Mouse (Mus musculus): ENCODE measurements around the gene Cblb. TPM values are rescaled to one million over a fixed set of nuclear protein-coding genes. Genes with fewer than 3 reads are reported as not detected.
A peak's percentile ranks its signal among the peaks of the same experiment; 100 is the strongest.

Gene Cblb
- 10 to 100 TPM; 18.0 to 18.7 TPM for total RNA-seq (2021)

DNA sequence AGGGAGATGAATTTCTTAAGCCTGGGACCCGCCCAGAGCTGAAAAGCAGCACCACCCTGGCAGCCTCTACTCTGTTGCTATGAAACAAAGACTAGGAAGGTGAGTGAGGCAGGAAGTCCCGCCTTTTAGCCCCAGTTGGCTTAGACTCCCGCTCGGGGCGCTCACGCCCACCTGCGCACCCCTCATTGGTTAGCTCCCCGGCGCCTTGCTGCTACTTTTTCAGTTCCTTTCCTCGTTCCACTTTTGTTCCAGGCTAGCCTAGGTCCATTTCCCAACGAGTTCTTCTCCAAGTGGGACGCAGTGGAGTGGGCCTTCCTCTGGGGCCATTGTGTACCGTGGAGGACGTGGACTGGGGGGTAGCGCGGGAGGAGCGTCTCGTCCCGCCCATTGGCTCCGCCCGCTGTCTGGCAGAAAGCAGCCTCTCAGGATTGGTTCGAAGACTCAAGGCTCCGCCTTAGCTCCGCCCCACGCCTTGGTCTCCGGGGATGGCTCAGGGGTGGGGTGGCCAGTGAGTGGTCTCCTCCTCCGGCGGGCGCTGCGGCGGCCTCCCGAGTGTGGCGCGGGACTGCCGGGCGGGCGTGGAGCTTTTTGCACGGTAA is at the start of gene Cblb:
TSS of gene Cblb (plus strand) at position 135 of the 599 bp plus-strand sequence.
- intact Hi-C loops (cut with DNase I) = loop anchor here (2.0 to 10.0 kb wide), 4 partner anchors 41 to 716 kb away; no protein-coding TSS in a partner anchor
- peak; percentile 99 to 100 for DNase-seq

DNA sequence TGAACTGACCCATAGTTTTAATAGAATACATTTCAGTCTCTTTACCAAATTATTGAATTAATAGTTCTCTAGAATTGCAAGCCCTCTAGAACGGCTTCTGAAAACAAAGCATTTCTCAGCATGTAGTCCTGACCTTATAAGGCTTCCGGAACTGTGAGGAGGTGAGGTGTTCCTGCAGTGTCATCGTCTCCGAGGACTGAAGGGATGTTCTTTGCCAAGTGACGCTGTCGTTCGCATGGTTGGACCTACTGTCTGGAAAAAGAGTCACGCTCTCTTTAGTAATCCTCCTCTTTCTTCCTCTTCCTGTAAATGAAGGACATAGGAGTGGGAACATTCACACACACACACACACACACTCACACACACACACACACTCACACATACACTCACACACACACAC is 45.6 kb upstream of the Cblb start:
- peak; percentile 33 to 52 for DNase-seq
- intact Hi-C loops (cut with DNase I) = loop anchor here (2.0 kb wide), 1 partner anchor 45 kb away; the partner anchor contains the start of gene Cblb

DNA sequence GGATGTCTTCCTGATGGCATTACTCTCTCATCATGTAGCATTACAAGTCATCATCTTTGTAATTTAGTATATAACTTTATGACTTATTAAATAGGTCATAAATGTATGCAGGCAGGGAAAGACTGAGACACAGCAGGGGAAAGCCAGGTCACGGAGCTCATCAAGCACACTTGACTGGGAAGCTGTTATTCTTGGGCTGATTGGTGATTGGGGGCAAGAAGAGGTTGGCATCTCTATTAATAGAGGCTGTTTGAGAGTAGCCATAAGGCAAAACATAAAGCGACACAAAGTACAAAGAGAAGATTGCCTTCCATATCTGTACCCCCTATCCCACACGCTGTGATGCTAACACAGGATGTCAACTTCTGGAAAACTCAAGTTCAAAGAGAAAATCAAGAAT is 44.8 kb upstream of the Cblb start:
- intact Hi-C loops (cut with DNase I) = no loop called here
- DNase-seq = no peak

DNA sequence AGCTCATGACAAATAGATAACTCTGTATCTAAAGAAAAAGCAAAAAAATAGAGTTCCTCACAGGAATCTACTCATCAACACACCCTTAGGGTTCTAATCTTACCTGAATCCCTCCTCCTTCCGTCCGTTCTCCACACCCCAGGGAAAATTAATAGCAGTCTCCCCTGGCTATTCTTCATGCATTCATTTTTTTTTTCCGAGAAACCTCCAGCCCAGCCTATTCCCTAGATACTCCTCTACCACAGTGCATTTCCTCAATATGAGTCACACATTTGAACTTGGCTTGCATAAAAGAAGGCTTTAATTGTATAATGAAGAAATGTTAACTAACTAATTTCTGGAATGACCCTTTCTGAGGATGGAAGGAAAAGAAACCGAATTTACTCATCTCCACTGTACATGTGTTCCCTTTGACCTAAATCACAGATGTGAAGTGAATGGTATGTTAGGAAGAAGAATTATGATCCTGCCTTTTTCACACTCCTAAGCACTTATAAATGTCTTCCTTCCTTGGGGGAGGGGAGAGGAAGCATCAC is 43.9 kb upstream of the Cblb start:
- DNase-seq = no peak

DNA sequence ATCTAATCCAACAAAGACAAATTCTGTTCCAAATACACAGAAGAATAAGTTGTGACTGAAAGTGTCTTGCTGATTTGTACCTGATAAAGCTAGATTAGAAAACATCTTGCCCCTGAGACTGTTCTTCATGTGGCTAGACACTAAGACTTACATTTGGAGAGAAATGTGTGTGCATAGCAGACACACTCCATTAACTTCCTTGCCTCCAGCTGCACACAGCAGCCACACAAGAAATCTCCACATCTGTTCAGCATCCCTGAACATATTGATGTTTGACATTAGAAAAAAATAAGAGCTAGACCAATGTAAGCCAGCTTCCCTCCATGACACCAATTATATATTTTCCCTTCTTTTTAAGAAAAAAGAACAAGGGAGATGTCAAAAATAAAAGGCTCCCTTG is 43.0 kb upstream of the Cblb start:
- intact Hi-C loops (cut with DNase I) = no loop called here
- no peak for DNase-seq

More for the DNA sequence above, 43.9 kb upstream of the Cblb start:
- intact Hi-C loops (cut with DNase I) = no loop called here

DNA sequence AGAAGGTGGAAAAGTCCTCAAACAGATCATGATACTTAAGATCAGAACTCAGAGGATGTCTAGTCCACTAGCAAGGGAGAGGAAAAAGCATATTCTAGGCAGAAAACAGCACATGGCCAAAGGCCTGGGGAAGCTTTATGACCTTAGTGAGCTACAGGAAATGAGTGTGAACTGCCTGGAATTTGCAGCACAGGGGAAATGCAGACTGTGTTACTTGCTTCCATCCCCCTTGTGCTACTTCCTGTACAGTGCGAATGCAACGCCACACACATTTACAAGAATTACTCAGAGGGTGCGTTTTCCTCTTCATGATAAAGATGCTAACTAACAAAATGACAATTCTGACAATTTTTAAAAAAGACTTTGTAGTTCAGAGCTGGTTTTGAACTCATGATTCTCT is 41.8 kb upstream of the Cblb start:
- DNase-seq = no peak
- intact Hi-C loops (cut with DNase I) = no loop called here

DNA sequence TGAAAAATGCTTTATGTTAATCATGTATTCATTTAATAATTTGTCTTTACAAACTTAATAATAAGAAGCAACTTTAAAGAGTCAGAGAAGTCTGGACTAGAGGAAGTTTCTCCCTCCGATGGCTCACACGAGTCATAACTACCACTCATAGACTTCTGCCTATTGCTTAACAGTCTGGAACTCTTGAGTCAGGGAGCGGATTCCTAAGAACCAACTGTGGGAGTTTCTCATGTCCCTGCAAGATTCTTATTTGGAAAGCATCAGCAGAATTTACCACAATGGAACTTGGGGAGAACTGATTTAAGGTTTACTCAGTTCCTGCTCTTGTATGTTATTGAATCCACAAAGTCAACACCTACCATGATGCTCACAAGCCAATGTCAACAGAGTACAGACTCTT is 31.0 kb upstream of the Cblb start:
- DNase-seq = no peak
- intact Hi-C loops (cut with DNase I) = no loop called here

DNA sequence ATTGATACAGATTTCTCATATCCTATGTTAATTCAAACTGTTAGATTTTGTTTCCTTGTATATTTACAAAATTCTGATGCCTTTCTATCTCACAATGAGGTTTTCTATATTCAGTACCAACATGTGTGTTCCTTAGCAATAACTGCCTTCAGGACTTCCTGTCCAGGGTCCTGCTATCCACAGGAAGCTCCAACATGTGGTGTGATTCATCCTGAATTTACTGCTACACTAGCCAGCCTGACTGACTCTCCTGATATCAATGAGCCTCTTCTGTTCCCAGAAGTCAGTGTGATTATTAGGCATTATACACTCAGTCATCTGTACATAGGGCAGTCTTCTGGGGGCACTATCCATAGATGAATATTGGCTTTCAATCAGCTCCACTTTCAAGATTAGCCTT is 30.2 kb upstream of the Cblb start:
- intact Hi-C loops (cut with DNase I) = no loop called here
- no peak for DNase-seq

DNA sequence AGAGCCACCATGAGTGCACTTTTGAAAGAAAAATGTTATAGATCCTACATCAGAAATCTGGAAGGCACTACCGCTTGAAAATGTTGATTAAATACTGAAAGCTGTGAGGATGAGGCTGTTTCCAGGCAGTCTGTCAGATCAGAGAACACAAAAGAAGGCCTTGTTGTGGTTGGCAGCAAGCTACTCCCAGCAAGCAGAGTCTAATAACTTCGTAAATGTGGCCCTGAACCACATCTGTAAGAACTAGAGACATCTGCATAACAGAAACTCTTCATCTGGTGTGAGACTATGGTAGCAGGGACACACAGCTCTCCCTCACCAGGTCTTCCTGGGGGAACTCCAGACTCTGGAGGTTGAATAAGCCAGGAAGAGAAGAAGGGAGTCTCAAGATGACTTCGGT is 24.0 kb upstream of the Cblb start:
- intact Hi-C loops (cut with DNase I) = no loop called here
- no peak for DNase-seq

DNA sequence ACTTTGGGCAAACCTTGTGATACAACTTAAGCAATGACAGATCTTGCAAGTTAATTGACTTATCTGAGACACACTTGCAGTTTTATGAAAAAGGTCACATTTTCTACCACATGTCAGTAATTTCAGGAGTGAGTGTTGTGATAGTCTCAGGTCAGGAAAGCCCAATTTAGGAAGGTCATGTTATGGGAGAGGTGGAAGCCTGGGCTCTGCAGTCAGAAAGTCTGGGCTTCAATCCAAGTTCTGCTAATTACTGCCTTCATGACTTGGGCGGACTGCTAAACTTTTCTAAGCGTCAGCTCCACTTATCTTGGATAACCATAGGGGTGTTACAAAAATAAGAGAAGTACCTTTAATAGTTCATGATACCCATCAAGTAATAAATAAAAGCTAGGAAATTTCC is 22.6 kb upstream of the Cblb start:
- DNase-seq = peak; percentile 54 to 62
- intact Hi-C loops (cut with DNase I) = no loop called here

DNA sequence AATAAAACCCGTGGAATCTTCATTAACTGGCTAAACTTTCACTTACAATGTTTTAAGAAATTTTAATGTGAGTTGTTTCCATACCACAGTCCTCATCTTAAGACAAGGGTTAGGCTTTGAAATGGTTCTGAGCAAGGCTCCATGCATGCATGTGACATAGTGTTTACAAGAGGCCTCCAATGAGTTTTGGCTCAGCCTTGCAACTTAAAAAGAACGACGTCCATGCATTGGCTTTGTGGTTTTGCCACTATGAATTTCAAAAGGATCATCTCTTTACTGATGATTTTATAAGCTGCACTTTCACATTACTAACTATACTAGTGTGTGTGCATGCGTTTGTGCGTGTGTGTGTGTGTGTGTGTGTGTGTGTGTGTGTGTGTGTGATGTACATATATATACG is 21.6 kb upstream of the Cblb start:
- no peak for DNase-seq
- intact Hi-C loops (cut with DNase I) = no loop called here

DNA sequence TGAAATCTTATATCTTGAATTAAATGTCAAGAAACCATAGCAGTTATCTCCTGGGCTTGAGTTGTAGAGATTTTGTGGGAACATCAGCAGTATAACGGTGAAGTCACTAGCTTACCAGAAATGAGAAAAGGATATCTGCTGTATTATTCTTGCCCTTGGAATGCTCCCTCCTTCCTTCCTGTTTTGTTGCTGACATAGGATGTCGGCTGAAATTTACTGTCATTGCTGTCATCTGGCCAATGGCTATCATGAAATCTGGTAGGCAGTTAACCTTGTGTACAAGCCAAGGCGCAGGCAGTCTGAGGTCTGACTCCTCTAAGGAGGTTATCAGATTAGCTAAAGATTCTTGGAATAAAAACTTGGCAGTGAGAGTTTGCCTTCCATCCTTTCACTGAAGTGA is 18.0 kb upstream of the Cblb start:
- intact Hi-C loops (cut with DNase I) = no loop called here
- no peak for DNase-seq

DNA sequence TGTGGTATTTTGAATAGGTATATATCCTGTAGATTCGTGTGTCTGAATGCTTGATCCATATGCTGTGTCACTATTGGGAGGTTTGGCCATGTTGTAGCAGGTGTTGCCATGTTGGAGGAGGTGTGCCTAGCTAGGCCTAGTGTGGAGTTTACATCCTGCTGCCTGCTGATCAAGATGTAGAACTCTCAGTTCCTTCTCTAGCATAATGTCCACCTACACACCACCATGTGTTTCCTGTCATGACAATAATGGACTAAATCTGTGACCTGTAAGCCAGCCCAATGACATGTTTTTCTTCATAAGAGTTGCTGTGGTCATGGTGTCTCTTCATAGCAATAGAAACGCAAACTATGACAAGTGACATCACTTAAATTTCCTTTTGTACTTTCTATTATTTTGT is 17.2 kb upstream of the Cblb start:
- intact Hi-C loops (cut with DNase I) = no loop called here
- DNase-seq = no peak

DNA sequence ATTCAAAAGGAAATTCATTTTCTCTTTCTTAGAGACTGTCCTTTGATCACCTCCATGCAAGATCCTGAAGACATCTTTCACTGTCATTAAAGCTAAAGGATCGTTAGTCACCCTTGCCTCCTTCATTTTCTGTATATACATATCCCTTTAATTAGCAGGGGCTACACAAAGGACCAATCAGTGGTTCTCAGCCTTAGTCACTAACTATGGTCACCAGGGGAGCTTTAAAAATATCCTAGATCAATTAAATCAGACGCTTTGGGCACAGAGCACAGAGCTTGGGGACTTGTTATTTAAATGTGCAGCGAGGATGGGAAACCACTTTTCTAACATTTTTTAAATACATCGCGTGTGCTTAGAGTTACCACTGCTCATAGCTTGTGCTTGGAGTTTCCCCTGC is 7.6 kb upstream of the Cblb start:
- DNase-seq = no peak
- intact Hi-C loops (cut with DNase I) = no loop called here

DNA sequence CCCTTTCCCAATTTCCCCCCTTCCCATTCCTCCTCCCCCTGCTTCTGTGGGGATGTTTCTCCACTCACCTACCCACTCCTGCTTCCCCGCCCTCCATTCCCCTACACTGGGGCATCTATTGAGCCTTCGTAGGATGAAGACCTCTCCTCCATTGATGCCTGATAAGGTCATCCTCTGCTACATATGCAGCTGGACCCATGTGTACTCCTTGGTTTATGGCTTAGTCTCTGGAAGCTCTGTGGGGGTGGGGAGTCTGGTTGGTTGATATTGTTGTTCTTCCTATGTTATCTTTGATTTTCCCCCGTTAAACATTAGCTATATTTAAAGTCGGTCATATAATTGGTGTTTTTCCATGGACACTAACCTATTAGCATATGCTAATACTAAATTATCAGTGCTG is 3.7 kb upstream of the Cblb start:
- no peak for DNase-seq
- intact Hi-C loops (cut with DNase I) = no loop called here

DNA sequence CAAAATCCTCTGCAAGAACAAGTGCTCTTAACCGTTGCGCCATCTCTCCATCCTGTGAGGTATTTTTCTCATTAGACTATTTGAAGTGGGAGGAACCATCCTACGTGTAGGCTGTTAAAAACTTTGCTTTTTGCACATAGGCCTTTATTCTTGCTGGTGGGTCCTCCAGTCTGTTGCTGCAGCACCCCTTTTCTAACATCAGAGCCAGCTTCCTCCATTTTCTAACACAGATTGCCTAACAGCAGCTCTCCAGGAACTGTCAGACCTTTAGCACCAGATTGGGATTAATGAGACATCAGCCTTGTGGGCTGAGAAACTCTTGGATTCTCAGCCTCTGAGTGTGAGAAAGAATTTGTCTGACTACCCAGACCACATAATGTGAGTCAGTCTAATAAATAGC is 2.0 kb upstream of the Cblb start:
- intact Hi-C loops (cut with DNase I) = no loop called here
- no peak for DNase-seq

DNA sequence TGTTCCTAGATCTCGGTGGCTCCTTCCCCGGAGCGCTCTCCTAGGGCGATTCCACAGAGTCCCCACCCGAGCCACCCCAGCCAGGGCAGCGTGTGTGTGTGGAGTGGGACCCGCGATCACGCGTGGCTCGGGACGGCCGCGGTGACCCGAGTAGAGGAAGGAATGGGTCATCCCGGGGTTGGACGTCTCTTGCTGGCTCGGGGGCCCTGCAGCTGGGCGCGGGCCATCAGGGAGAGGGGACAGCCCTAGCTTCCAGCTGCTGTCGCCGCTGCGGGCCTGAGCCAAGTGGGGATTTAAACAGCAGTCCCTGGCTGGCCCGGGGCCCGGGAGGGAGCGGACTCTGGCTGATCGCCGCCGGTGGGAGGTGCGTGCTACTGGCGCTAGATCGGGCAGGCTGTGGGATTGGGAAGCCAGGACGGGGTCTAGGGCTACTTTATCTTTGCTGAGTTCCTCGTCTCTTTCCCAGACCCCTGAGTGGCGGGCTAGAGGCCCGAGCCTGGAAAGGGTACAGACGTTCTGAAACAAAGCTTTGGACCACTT is 757 bp downstream of the Cblb start:
- peak; percentile 99 for DNase-seq

DNA sequence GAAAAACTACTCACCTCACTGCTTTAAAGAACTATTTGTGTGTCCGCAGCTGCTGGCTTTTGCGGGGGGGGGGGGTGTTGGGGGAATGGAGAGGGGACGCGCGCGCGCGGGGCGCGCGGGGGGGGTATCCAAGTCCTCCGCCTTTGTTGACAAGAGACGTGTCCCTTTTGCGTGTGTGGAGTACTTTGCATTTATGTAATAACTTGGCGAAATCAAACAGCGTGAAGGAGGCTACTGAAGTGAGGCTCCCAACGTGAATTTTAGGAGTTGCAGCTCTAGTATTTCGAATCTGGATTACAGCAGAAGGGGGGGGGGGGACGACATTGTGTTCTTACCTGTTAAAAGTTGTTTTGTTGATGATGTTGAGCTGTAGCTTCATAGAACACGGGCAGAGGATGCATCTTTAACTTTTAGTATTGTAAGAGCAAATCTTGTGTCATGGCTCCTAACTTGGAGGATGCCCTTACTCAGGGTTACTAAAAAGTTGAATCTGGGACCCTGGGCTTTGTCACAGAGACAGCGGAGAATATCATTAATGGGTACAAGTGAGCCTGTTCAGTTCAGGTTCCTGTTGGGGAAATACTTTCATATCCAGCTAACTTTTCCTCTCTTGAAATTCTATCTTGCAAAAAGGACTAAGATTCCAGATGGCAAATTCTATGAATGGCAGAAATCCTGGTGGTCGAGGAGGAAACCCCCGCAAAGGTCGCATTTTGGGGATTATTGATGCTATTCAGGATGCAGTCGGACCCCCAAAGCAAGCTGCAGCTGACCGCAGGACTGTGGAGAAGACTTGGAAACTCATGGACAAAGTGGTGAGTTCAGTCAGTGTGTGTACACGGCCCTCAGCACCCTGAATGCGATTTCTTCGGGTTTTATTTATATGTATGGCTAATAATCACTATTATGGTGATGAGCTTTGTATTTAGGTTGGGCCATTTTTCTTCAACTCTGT is 1.6 kb downstream of the Cblb start:
- intact Hi-C loops (cut with DNase I) = loop anchor here (5.0 to 10.0 kb wide), 3 partner anchors 40 to 718 kb away; no protein-coding TSS in a partner anchor
- no peak for DNase-seq

More for the DNA sequence above, 757 bp downstream of the Cblb start:
- intact Hi-C loops (cut with DNase I) = loop anchor here (2.0 to 10.0 kb wide), 4 partner anchors 41 to 717 kb away; no protein-coding TSS in a partner anchor

DNA sequence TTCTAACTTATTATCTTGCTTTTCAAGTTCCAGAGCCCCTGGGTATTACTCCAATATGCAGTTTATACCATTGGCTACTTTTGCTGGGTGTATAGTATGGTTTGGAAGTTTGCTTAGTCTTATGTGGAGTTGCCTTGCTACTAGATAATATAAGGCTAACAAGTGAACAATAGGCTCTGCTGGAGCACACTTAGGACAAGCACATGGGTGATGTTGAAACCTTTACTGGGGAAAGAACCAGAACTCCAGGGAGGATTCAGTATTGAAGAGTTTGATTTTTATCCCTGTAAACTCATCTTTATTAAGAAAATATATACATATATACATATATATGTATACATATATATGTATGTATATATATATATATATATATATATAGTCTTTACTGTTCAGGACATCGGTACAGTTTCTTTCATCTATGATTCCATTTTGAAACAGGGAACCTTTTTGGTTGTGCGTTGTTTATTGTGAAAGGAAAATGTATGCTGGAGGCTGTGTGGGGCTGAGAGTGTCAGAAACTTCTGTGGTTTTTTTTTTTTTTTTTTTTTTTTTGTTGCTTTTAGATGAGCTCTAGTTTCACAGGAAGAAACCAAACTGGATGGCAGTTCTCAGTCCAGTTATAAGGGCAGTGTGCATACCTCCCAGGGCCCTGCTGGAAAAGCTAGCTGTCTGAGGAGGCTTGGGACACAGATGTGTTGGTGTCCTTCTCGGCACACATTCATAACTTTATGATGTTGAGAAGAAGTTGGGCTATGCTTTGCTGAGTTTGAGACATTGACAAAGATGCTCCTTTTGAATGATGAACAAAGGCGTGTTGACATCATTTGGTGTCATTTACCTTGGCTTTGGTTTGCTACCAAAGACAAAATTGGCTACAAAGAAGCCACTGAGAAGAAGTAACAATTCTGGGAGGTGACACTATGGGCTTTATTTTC is 2.6 kb downstream of the Cblb start:
- intact Hi-C loops (cut with DNase I) = loop anchor here (2.0 to 10.0 kb wide), 4 partner anchors 17 to 719 kb away; no protein-coding TSS in a partner anchor
- no peak for DNase-seq

DNA sequence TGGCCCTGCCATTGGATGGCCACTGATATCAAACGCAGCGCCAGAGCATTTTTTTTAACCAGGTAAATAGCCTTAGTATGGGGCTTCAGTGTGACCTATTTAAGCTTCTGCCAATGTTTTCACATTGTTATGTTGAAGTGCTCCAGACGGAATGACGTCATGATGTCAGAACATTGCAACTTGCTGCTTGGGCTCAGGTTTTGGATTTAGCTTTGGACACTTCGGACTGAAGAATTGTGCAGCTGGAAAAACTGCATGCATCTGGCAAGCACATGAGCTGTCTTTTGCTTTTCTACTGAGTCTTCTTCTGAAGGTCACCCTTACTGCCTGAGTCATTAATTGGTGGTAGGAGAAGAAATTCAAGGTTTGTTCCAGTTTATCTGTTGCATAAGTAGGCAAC is 3.3 kb downstream of the Cblb start:
- intact Hi-C loops (cut with DNase I) = loop anchor here (2.0 to 10.0 kb wide), 4 partner anchors 16 to 720 kb away; no protein-coding TSS in a partner anchor
- peak in 1 of 2 experiments; percentile 38 for DNase-seq
